Mouse (Mus musculus): ENCODE measurements around the gene Spryd7. TPM values are rescaled to one million over a fixed set of nuclear protein-coding genes. Genes with fewer than 3 reads are reported as not detected.
"Not testable (repeated sequence)": the region's sequence is repeated elsewhere in the genome, so short reads cannot be mapped to it uniquely, and the experiment has no call there.

Spryd7 gene
- polyA plus RNA-seq (2016; fragmentation: Nextera tagmentation; extraction: Ambion mirVana), result 12.4 and 12.7 TPM in 2 replicates

DNA sequence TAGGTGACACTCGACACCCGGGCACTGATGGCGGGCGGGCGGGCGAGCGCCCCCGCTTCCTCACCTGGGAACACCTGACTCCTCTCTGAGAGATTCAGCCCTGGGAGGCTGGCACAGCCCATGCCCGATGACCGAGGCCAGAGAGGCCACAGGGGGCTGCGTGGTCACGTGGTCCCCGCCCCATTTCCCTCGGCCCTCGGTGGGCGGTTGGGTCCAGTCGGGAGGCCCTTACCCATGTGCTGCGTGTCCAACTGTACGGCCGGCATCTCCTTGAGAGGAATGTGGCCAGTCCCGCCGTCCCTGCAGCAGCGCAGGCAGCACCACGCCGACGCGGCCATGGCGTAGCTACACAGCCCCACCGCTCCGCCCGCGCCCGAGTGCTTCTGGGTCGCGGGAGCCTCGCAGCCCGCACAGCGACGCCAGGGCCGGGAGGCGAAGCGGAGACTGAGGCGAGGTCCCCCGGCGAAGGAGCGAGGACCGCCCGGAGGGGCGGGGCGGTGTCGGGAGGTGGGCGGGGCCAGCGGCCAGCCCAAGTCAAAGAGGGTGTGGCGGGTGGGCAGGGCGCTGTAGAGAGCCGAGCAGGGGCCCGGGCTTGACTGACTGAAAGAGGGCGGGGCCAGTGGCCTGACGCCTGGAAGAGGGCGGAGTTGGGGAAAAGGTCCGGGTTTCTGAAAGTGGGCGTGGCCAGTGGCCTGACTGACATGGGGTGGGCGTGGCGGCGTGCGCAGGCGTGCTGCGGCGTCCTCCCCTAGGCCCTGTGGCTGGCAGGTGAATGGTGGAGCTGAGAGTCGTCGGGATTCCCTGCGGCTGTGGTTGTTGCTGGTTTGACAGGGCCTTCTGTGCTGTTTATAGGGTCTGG lies at the start of gene Spryd7:
TSS of gene Spryd7 (minus strand) at position 598 of the 859 bp plus-strand sequence.
- H3K9me3 ChIP-seq (replicated peaks), result no peaks in the 10 kb centered on the region
- peak within 1 kb of the TSS; percentile 68 for H3K4me3 ChIP-seq
- H3K36me3 ChIP-seq, result no peaks in the 10 kb centered on the region
- peaks cover 11% of the 10 kb centered on the region for H3K4me1 ChIP-seq
- under 1% methylated on average over 72 of the region's 72 CpGs for WGBS
- peaks cover 6% of the 10 kb centered on the region for H3K27me3 ChIP-seq (ENCODE audit: low read depth, poor library complexity, severe bottlenecking)
- peak within 1 kb of the TSS; percentile 88 for H3K27ac ChIP-seq
- peak; percentile 97 for DNase-seq (ENCODE audit: low spot score)

DNA sequence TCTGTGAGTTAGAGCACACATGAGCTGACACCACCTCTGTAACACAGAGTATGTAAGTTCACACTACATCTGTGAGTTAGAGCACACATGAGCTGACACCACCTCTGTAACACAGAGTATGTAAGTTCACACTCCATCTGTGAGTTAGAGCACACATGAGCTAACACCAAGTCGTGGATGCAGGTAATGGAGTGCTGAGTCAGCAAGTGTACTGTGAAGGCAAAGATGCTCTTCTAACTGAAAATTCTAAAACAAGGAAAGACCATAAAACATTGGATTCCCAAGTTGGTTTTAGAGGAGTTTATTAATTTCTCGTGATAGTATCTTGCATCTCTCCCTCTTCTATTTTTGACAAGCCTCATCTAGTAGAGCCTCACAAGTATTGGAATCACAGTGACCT lies 49.4 kb upstream of the Spryd7 start:
- H3K27me3 ChIP-seq (ENCODE audit: low read depth, poor library complexity, severe bottlenecking); H3K4me3 ChIP-seq; H3K9me3 ChIP-seq (replicated peaks); DNase-seq (ENCODE audit: low spot score); H3K27ac ChIP-seq; H3K4me1 ChIP-seq: not testable (repeated sequence)
- WGBS, result 86% methylated on average over 2 of the region's 2 CpGs
- H3K36me3 ChIP-seq, result peaks cover 25% of the 10 kb centered on the region

DNA sequence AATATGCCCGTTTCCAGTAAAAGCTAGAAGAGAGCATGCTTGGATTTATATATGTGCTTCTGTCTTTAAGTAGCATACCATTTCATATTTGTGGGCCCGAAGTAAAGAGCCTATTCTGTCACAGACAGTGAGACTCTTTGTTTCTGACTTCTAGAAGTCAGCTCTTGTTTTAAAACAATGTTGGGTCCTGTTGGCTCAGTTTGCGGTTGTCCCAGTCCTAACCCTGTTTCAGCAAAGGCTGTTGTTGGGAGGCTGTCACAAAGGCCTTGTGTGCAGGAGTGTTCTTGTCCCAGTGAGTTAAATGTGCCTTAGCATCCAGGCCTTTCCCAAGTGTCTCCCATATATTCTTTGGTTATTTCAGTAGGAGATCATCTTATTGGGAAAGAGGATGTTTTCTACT lies 47.4 kb upstream of the Spryd7 start:
- no peaks in the 10 kb centered on the region for H3K9me3 ChIP-seq (replicated peaks)
- no peak overlapping the region for H3K4me3 ChIP-seq
- peaks cover 25% of the 10 kb centered on the region for H3K36me3 ChIP-seq
- H3K27ac ChIP-seq, result no peak overlapping the region
- H3K4me1 ChIP-seq, result peaks cover 5% of the 10 kb centered on the region; the same call in 1 of the 2 replicates
- H3K27me3 ChIP-seq (ENCODE audit: low read depth, poor library complexity, severe bottlenecking), result no peaks in the 10 kb centered on the region
- 94% methylated on average over 3 of the region's 3 CpGs for WGBS
- DNase-seq (ENCODE audit: low spot score), result no peak

GRCm38 (mm10) chr14:61603069-61603755 lies 46.5 kb upstream of the Spryd7 start:
- no peak for DNase-seq (ENCODE audit: low spot score)
- no peaks in the 10 kb centered on the region for H3K9me3 ChIP-seq (replicated peaks)
- H3K36me3 ChIP-seq, result peaks cover 25% of the 10 kb centered on the region
- H3K4me1 ChIP-seq, result peaks cover 5% of the 10 kb centered on the region; the same call in 1 of the 2 replicates
- H3K4me3 ChIP-seq, result no peak overlapping the region
- no peaks in the 10 kb centered on the region for H3K27me3 ChIP-seq (ENCODE audit: low read depth, poor library complexity, severe bottlenecking)
- H3K27ac ChIP-seq, result no peak overlapping the region
- 89% methylated on average over 8 of the region's 8 CpGs for WGBS

- H3K27ac ChIP-seq, result no peak overlapping the region
- peaks cover 20% of the 10 kb centered on the region for H3K36me3 ChIP-seq
- 93% methylated on average over 9 of the region's 9 CpGs for WGBS
- H3K27me3 ChIP-seq (ENCODE audit: low read depth, poor library complexity, severe bottlenecking), result no peaks in the 10 kb centered on the region
- no peak overlapping the region for H3K4me3 ChIP-seq
- no peak for DNase-seq (ENCODE audit: low spot score)
- H3K9me3 ChIP-seq (replicated peaks), result no peaks in the 10 kb centered on the region
- H3K4me1 ChIP-seq, result peaks cover 5% of the 10 kb centered on the region; the same call in 1 of the 2 replicates
These were observed 44.7 kb upstream of the Spryd7 start for GRCm38 (mm10) chr14:61601348-61601747.

- H3K27ac ChIP-seq, result peak overlapping the region; percentile 92
- H3K9me3 ChIP-seq (replicated peaks), result no peaks in the 10 kb centered on the region
- 5% methylated on average over 44 of the region's 44 CpGs for WGBS
- no peaks in the 10 kb centered on the region for H3K27me3 ChIP-seq (ENCODE audit: low read depth, poor library complexity, severe bottlenecking)
- peak; percentile 94 for DNase-seq (ENCODE audit: low spot score)
- H3K36me3 ChIP-seq, result peaks cover 4% of the 10 kb centered on the region
- H3K4me1 ChIP-seq, result peaks cover 5% of the 10 kb centered on the region; the same call in 1 of the 2 replicates
- H3K4me3 ChIP-seq, result peak overlapping the region; percentile 75
These were observed 42.5 kb upstream of the Spryd7 start for GRCm38 (mm10) chr14:61599057-61599806.

DNA sequence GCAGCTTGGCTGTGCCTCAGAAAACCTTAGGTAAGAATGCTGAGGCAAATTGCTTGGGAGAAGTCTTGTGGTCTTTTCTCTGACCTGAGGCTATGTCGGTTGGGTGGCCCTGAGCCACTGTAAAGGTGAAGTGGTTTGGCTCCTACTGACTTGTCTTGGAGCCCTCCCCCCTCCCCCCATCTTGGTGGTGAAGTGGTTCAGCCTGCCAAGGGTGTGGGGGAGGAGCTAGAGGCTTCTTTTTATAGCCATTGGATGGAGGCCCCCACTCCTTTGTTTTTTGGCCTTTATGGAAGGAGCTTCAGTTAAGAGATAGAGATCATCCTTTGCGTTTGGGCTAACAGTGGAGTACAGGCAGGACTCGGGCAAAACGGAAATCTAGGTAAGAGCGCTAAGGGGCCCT lies 41.3 kb upstream of the Spryd7 start, which contains the start of gene Trim13:
TSS of gene Trim13 (plus strand) at position 280 of the 400 bp plus-strand sequence.
- Histone ChIP-seq H3K27me3 (ENCODE audit: low read depth, poor library complexity, severe bottlenecking) (no peaks in the 10 kb centered on the region), H3K9me3 (replicated peaks) (no peaks in the 10 kb centered on the region), H3K27ac (peak within 1 kb of the TSS; percentile 92; the same call in 1 of the 2 replicates), H3K4me3 (peak within 1 kb of the TSS; percentile 75), H3K36me3 (0 out of 2 replicates have a peak, but pooled peaks cover 2% of the 10 kb centered on the region), H3K4me1 (peaks cover 5% of the 10 kb centered on the region; the same call in 1 of the 2 replicates)
- DNase-seq (ENCODE audit: low spot score), result no peak
- WGBS, result 51% methylated on average over 5 of the region's 5 CpGs

- H3K36me3 ChIP-seq, result 0 out of 2 replicates have a peak, but pooled peaks cover 1% of the 10 kb centered on the region
- H3K9me3 ChIP-seq (replicated peaks), result no peaks in the 10 kb centered on the region
- no peaks in the 10 kb centered on the region for H3K27me3 ChIP-seq (ENCODE audit: low read depth, poor library complexity, severe bottlenecking)
- 89% methylated on average over 9 of the region's 9 CpGs for WGBS
- no peak overlapping the region for H3K27ac ChIP-seq
- no peak overlapping the region for H3K4me3 ChIP-seq
- DNase-seq (ENCODE audit: low spot score), result no peak
- H3K4me1 ChIP-seq, result peaks cover 5% of the 10 kb centered on the region; the same call in 1 of the 2 replicates
These were observed 40.2 kb upstream of the Spryd7 start for GRCm38 (mm10) chr14:61596719-61597426.

- Histone ChIP-seq H3K27ac (no peak overlapping the region), H3K36me3 (no peaks in the 10 kb centered on the region), H3K4me1 (no peaks in the 10 kb centered on the region), H3K27me3 (ENCODE audit: low read depth, poor library complexity, severe bottlenecking) (no peaks in the 10 kb centered on the region), H3K9me3 (replicated peaks) (no peaks in the 10 kb centered on the region), H3K4me3 (no peak overlapping the region)
- no peak for DNase-seq (ENCODE audit: low spot score)
- WGBS, result 91% methylated on average over 4 of the region's 4 CpGs
These were observed 32.8 kb upstream of the Spryd7 start for GRCm38 (mm10) chr14:61589288-61590065.

DNA sequence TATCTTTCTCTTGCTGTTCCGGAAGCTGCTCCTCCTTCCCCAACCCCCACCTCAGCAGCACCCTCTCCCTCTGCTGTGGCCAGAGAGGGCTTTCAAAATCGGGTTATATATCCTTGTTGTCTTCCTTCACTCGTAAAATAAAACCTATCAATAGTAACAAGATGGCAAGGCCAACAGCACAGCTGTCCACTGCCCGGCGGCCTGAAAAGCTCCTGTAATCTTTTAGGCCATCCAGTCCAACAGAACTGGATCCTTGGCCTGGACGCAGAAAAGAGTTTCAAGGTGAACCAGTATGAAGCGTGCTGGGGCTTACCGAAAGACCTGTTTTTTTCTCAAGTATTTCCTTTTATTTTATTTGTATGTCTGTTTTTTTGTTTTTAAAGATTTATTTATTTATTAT lies 19.3 kb upstream of the Spryd7 start:
- 88% methylated on average over 8 of the region's 8 CpGs for WGBS
- no peak overlapping the region for H3K4me3 ChIP-seq
- H3K4me1 ChIP-seq, result no peaks in the 10 kb centered on the region
- H3K27ac ChIP-seq, result no peak overlapping the region
- no peak for DNase-seq (ENCODE audit: low spot score)
- H3K9me3 ChIP-seq (replicated peaks), result no peaks in the 10 kb centered on the region
- no peaks in the 10 kb centered on the region for H3K36me3 ChIP-seq
- no peaks in the 10 kb centered on the region for H3K27me3 ChIP-seq (ENCODE audit: low read depth, poor library complexity, severe bottlenecking)

DNA sequence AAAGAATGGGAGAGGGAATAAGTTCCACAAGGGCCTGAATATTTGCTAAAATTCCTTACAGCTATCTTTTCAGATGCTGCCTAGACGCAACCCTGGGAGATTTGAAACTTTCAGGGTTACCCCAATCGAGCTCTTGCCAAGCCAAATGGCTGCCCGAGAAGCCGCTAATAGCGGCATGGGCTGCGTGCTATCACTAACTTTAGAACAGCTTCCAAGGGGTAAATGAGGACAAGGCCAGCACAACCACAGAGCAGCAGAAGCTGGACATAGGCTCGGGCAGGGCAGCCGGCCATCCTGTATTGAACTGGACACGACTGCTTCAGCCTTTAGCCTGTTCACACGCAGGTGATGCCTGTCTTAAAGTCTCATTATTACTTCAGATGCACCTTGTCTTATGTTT lies 18.4 kb upstream of the Spryd7 start:
- no peaks in the 10 kb centered on the region for H3K27me3 ChIP-seq (ENCODE audit: low read depth, poor library complexity, severe bottlenecking)
- DNase-seq (ENCODE audit: low spot score), result no peak
- no peak overlapping the region for H3K27ac ChIP-seq
- no peaks in the 10 kb centered on the region for H3K4me1 ChIP-seq
- 89% methylated on average over 10 of the region's 10 CpGs for WGBS
- no peaks in the 10 kb centered on the region for H3K36me3 ChIP-seq
- H3K9me3 ChIP-seq (replicated peaks), result no peaks in the 10 kb centered on the region
- no peak overlapping the region for H3K4me3 ChIP-seq
